Mouse (Mus musculus) lung, postnatal 0 days (tissue): ENCODE data around the gene Gm26558. TPM values are rescaled to one million over a fixed set of nuclear protein-coding genes. Genes with fewer than 3 reads are reported as not detected.

Experiments
- ATAC-seq: fragments of 200-750 bp; cut with Nextera tagmentation; 2 replicates; pipeline ENCODE4 v1.8.0; 2017; ENCODE audit warnings: moderate library complexity
- DNase-seq: peaks from one replicate; pipeline ENCODE4 v3.0.0-alpha.2; 2016; ENCODE audit warnings: low spot score
- H3K27ac ChIP-seq: fragments of 300-500 bp; sonication (generic); 2 replicates; pipeline ENCODE4 v1.5.1; 2014; ENCODE audit warnings: antibody characterized with exemption, mild to moderate bottlenecking, low read length, mixed read lengths
- H3K27me3 ChIP-seq: fragments of 300-500 bp; sonication (generic); replicated peaks from 2 replicates; pipeline ENCODE4 v1.6.1; 2014; ENCODE audit warnings: low read length, mixed read lengths; ENCODE audit not compliant: insufficient read depth
- H3K36me3 ChIP-seq: fragments of 300-500 bp; sonication (generic); 2 replicates; pipeline ENCODE4 v1.6.1; 2014; ENCODE audit warnings: low read length, mixed read lengths; ENCODE audit not compliant: insufficient read depth
- H3K4me1 ChIP-seq: fragments of 300-500 bp; sonication (generic); 2 replicates; pipeline ENCODE4 v1.6.1; 2014; ENCODE audit warnings: antibody characterized with exemption, low read depth, low read length, mixed read lengths; ENCODE audit not compliant: insufficient read depth
- H3K4me2 ChIP-seq: fragments of 300-500 bp; sonication (generic); replicated peaks from 2 replicates; pipeline ENCODE4 v1.6.1; 2014; ENCODE audit warnings: low read depth, mild to moderate bottlenecking, low read length, moderate library complexity, mixed read lengths
- H3K4me3 ChIP-seq: fragments of 300-500 bp; sonication (generic); 2 replicates; pipeline ENCODE4 v1.5.1; 2014; ENCODE audit warnings: low read depth, low read length
- H3K9ac ChIP-seq: fragments of 300-500 bp; sonication (generic); replicated peaks from 2 replicates; pipeline ENCODE4 v1.6.1; 2014; ENCODE audit warnings: low read depth, mild to moderate bottlenecking
- H3K9me3 ChIP-seq: fragments of 300-500 bp; sonication (generic); 2 replicates; pipeline ENCODE4 v1.6.1; 2016; ENCODE audit warnings: low read length, mixed read lengths
- CTCF ChIP-seq: IDR thresholded peaks from 2 replicates; pipeline ENCODE4 v1.5.1; 2016; ENCODE audit warnings: antibody characterized with exemption, mild to moderate bottlenecking
- EP300 ChIP-seq: IDR thresholded peaks from 2 replicates; pipeline ENCODE4 v1.6.1; 2016; ENCODE audit warnings: antibody characterized with exemption, mild to moderate bottlenecking, control low read depth
- WGBS: fragments of 180-500 bp; shearing (Covaris S2); extraction: QIAGEN DNeasy Blood & Tissue Kit; methylation state at CpG from one replicate; pipeline ENCODE4 v1.1.7; 2014; 5-methylcytosine and 5-hydroxymethylcytosine counted together
- polyA plus RNA-seq: library from polyadenylated mRNA; unstranded; fragments of >200 nt; fragmentation: Nextera tagmentation; extraction: Ambion mirVana; gene quantifications from 2 replicates; pipeline ENCODE4 v1.2.1, GENCODE M21; 2015

Gene Gm26558
- polyA plus RNA-seq, 1 experiment from 2014 or later = 2.8 TPM

DNA sequence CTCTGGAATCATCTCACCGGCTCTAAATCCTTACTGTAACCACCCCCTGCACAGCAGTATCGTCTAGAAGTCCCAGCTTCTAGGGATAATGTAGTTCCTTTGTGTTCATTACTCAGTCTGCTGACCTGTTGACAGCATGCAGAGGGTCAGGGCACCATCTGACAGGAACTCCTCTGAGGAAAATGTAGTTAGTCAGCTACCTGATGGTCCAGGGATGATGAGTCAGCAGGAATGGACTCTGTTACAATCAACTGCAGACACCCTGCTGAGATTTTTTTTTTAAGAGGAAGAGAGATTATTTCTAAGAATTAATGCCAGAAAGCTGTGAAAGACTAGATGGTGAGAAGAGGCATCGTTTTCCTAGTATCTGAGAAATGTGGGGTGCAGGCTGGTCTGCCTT, 45.3 kb downstream of the Gm26558 start:
- no peak overlapping the region for H3K4me3 ChIP-seq
- WGBS = 51% methylated on average over 3 of the region's 3 CpGs
- no peak for ATAC-seq

DNA sequence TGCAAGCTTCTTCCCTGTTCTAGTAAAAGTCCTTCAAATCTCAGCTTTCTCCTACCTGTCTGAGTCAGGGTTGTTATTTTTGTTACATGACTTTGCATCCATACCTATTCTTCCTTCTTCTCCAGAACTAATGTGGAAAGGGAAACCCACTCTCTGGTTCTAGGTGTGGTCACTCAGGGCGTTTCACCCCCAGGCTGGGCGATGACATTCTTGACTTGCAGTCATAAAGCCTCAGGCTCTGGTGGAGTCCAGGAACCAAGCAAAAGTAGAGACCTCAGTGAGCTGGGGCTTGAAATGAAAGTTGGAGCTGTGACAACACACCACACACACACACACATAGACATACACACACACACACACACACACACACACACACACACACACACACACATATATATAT, 45.8 kb downstream of the Gm26558 start:
- no peak overlapping the region for H3K4me3 ChIP-seq
- 70% methylated on average over 2 of the region's 2 CpGs for WGBS
- no peaks in the 10 kb centered on the region for H3K27me3 ChIP-seq
- H3K4me2 ChIP-seq = no peak overlapping the region
- no peak for DNase-seq
- ATAC-seq = no peak
- no peaks in the 10 kb centered on the region for H3K4me1 ChIP-seq
- H3K9me3 ChIP-seq = no peaks in the 10 kb centered on the region
- no peak overlapping the region for H3K9ac ChIP-seq
- H3K27ac ChIP-seq = no peak overlapping the region
- TF ChIP-seq CTCF = no peak
- no peak for TF ChIP-seq EP300
- no peaks in the 10 kb centered on the region for H3K36me3 ChIP-seq

More for the DNA sequence above, 45.3 kb downstream of the Gm26558 start:
- Histone ChIP-seq H3K4me2 (no peak overlapping the region), H3K27ac (no peak overlapping the region), H3K4me1 (no peaks in the 10 kb centered on the region), H3K27me3 (no peaks in the 10 kb centered on the region), H3K9me3 (no peaks in the 10 kb centered on the region), H3K9ac (no peak overlapping the region), H3K36me3 (no peaks in the 10 kb centered on the region)
- no peak for TF ChIP-seq CTCF
- TF ChIP-seq EP300 = no peak
- DNase-seq = no peak

DNA sequence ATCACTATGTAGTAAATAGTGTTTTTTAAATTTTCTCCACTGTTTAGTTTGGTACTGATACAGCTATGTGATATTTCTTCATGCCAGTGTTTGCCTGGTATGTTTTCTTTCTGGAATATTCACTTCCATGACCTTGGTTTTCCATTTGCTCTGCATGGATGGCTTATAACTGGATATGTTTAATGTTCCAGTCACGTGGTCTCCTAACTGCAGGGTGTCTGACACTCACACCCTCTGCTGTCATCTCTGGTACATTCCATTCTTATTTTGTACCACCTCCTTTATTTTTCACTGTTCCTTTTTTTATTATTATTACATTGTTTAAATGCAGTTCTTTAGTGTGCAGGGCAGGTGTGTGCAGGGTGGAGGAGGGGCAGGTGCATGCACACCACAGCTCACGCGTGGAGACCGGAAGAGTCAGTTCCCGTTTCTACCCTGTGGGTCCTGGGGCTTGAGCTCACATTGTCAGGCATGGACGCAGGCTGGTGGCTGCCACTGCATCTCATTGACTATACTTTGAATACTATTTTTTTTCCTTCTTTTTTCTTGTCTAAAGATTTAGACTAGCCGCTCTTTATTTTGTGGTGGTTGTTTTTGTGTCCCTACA, 47.1 kb downstream of the Gm26558 start:
- Histone ChIP-seq H3K4me1 (no peaks in the 10 kb centered on the region), H3K27me3 (no peaks in the 10 kb centered on the region), H3K27ac (no peak overlapping the region), H3K9me3 (no peaks in the 10 kb centered on the region), H3K36me3 (no peaks in the 10 kb centered on the region), H3K4me3 (no peak overlapping the region), H3K9ac (no peak overlapping the region), H3K4me2 (no peak overlapping the region)
- no peak for TF ChIP-seq EP300
- no peak for TF ChIP-seq CTCF
- DNase-seq (no peak), ATAC-seq (no peak)
- WGBS = 79% methylated on average over 7 of the region's 7 CpGs

Other genes starting within 250 kb of the Gm26558 start
- 4.2 and 6.3 TPM in 2 replicates for gene Sp5, start 187.2 kb downstream of the Gm26558 start, polyA plus RNA-seq
- 16.4 and 19.1 TPM in 2 replicates for gene Erich2, start 153.3 kb downstream of the Gm26558 start, polyA plus RNA-seq
- 0.26 and 0.31 TPM in 2 replicates for gene Gad1, start 109.0 kb downstream of the Gm26558 start, polyA plus RNA-seq
- 122 and 133 TPM in 2 replicates for gene Gorasp2, start 532 bp downstream of the Gm26558 start, polyA plus RNA-seq
- 23.7 and 27.8 TPM in 2 replicates for gene Tlk1, start 163.6 kb upstream of the Gm26558 start, polyA plus RNA-seq